Mouse (Mus musculus) stomach, postnatal 0 days (tissue): Measurements from ENCODE around the gene Rpusd1. TPM values are rescaled to one million over a fixed set of nuclear protein-coding genes. Genes with fewer than 3 reads are reported as not detected.

ENCODE experiments used
- ATAC-seq: fragments of 200-750 bp; cut with Nextera tagmentation; 2 replicates; pipeline ENCODE4 v1.8.0; 2017; ENCODE audit not compliant: low FRiP score, low TSS enrichment
- DNase-seq: peaks from one replicate; pipeline ENCODE4 v3.0.0-alpha.2; 2016; ENCODE audit warnings: low spot score
- H3K27ac ChIP-seq: fragments of 300-500 bp; sonication (generic); replicated peaks from 2 replicates; pipeline ENCODE4 v1.5.1; 2014; ENCODE audit warnings: mild to moderate bottlenecking, control low read depth
- H3K27me3 ChIP-seq: fragments of 300-500 bp; sonication (generic); 2 replicates; pipeline ENCODE4 v1.6.1; 2014; ENCODE audit warnings: low read length; ENCODE audit not compliant: control insufficient read depth, insufficient read depth
- H3K36me3 ChIP-seq: fragments of 300-500 bp; sonication (generic); 2 replicates; pipeline ENCODE4 v1.6.1; 2014; ENCODE audit warnings: low read length, mixed read lengths; ENCODE audit not compliant: control insufficient read depth, insufficient read depth
- H3K4me1 ChIP-seq: fragments of 300-500 bp; sonication (generic); replicated peaks from 2 replicates; pipeline ENCODE4 v1.6.1; 2014; ENCODE audit warnings: antibody characterized with exemption; ENCODE audit not compliant: control insufficient read depth, insufficient read depth
- H3K4me2 ChIP-seq: fragments of 300-500 bp; sonication (generic); replicated peaks from 2 replicates; pipeline ENCODE4 v1.6.1; 2014; ENCODE audit warnings: low read depth, mild to moderate bottlenecking, control low read depth, moderate library complexity
- H3K4me3 ChIP-seq: fragments of 300-500 bp; sonication (generic); 2 replicates; pipeline ENCODE4 v1.5.1; 2014; ENCODE audit warnings: low read depth, low read length, control low read depth
- H3K9ac ChIP-seq: fragments of 300-500 bp; sonication (generic); 2 replicates; pipeline ENCODE4 v1.6.1; 2014; ENCODE audit warnings: mild to moderate bottlenecking, low read length, control low read depth, mixed read lengths
- H3K9me3 ChIP-seq: fragments of 300-500 bp; sonication (generic); 2 replicates; pipeline ENCODE4 v1.6.1; 2016; ENCODE audit warnings: low read length; ENCODE audit not compliant: control insufficient read depth
- CTCF ChIP-seq: IDR thresholded peaks from 2 replicates; pipeline ENCODE4 v1.5.1; 2016; ENCODE audit warnings: antibody characterized with exemption, low read depth, mild to moderate bottlenecking, moderate library complexity
- EP300 ChIP-seq: optimal IDR thresholded peaks from 2 replicates; pipeline ENCODE3; 2016; ENCODE audit warnings: antibody characterized with exemption
- WGBS: fragments of 180-500 bp; shearing (Covaris S2); extraction: QIAGEN DNeasy Blood & Tissue Kit; methylation state at CpG from one replicate; pipeline ENCODE4 v1.1.7; 2014; 5-methylcytosine and 5-hydroxymethylcytosine counted together
- microRNA-seq: library from miRNA; unstranded; fragments of <30 nt; microRNA quantifications from one replicate; pipeline ENCODE4, GENCODE M21; 2016
- polyA plus RNA-seq: library from polyadenylated mRNA; unstranded; fragments of >200 nt; fragmentation: Nextera tagmentation; extraction: Ambion mirVana; gene quantifications from 2 replicates; pipeline ENCODE4 v1.2.1, GENCODE M21; 2015

Rpusd1 gene
- polyA plus RNA-seq, 1 experiment from 2014 or later, result 10.3 TPM

DNA sequence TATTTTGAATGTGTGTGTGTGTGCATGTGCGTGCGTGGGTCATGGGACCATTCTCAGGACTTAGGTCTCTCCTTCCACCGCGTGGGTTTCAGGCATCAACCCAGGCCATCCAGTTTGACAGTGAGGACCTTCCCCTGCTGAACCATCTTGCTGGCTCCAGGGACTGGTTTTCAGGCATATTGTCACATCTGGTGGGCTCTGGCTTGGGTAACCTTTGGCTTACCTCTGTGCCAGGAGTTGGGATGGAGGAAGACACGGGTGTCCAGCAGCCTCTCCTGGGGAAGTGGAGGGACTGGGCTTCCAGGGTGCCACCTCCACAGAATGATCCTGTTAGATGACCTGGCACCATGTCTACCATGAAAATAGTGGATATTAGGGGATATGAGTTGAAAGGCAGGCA lies 50.5 kb downstream of the Rpusd1 start:
- DNase-seq, result no peak
- Histone ChIP-seq H3K9me3 (no peaks in the 10 kb centered on the region), H3K27ac (no peak overlapping the region), H3K4me1 (peaks cover 3% of the 10 kb centered on the region), H3K4me3 (no peak overlapping the region), H3K36me3 (peaks cover 5% of the 10 kb centered on the region; the same call in 1 of the 2 replicates), H3K9ac (no peak overlapping the region), H3K27me3 (no peaks in the 10 kb centered on the region), H3K4me2 (no peak overlapping the region)
- no peak for TF ChIP-seq CTCF
- no peak for TF ChIP-seq EP300
- 91% methylated on average over 5 of the region's 5 CpGs for WGBS
- no peak for ATAC-seq

Small RNAs within 50 kb of the gene (microRNA-seq; reads per million reads assigned to microRNA genes)
- gene Gm25083, result not detected
- not detected for gene Mir6966

Other genes starting within 250 kb of the Rpusd1 start
- gene Sstr5, start 230.4 kb upstream of the Rpusd1 start, polyA plus RNA-seq, result 0.06 and 0.16 TPM in 2 replicates
- gene Sox8, start 157.0 kb upstream of the Rpusd1 start, polyA plus RNA-seq, result 1.4 and 1.6 TPM in 2 replicates
- 16.3 and 17.7 TPM in 2 replicates for gene Lmf1, start 148.6 kb upstream of the Rpusd1 start, polyA plus RNA-seq
- 1.4 and 1.7 TPM in 2 replicates for gene Gng13, start 10.5 kb upstream of the Rpusd1 start, polyA plus RNA-seq
- gene Chtf18, start 251 bp upstream of the Rpusd1 start, polyA plus RNA-seq, result 4.2 and 5.4 TPM in 2 replicates
- gene Mslnl, start 8.4 kb downstream of the Rpusd1 start, polyA plus RNA-seq, result 0.05 and 0.10 TPM in 2 replicates
- 54.8 and 70.6 TPM in 2 replicates for gene Msln, start 26.7 kb downstream of the Rpusd1 start, polyA plus RNA-seq
- gene Narfl, start 46.1 kb downstream of the Rpusd1 start, polyA plus RNA-seq, result 19.1 and 20.9 TPM in 2 replicates
- gene Haghl, start 58.0 kb downstream of the Rpusd1 start, polyA plus RNA-seq, result 37.5 and 40.2 TPM in 2 replicates
- 0.23 and 0.24 TPM in 2 replicates for gene Ccdc78, start 58.9 kb downstream of the Rpusd1 start, polyA plus RNA-seq
- 91.0 and 94.7 TPM in 2 replicates for gene Fam173a, start 65.2 kb downstream of the Rpusd1 start, polyA plus RNA-seq
- gene AC134908.4, start 68.0 kb downstream of the Rpusd1 start, polyA plus RNA-seq, result 0.65 TPM in 1 of 2 replicates, not detected in the other
- gene Metrn, start 69.5 kb downstream of the Rpusd1 start, polyA plus RNA-seq, result 18.7 and 19.0 TPM in 2 replicates
- gene Fbxl16, start 81.4 kb downstream of the Rpusd1 start, polyA plus RNA-seq, result 1.3 and 1.9 TPM in 2 replicates
- gene Wdr24, start 96.0 kb downstream of the Rpusd1 start, polyA plus RNA-seq, result 10.8 and 12.5 TPM in 2 replicates
- 29.7 and 31.5 TPM in 2 replicates for gene Jmjd8, start 101.2 kb downstream of the Rpusd1 start, polyA plus RNA-seq
- gene Stub1, start 105.7 kb downstream of the Rpusd1 start, polyA plus RNA-seq, result 215 and 224 TPM in 2 replicates
- gene Rhbdl1, start 109.6 kb downstream of the Rpusd1 start, polyA plus RNA-seq, result 3.1 and 4.3 TPM in 2 replicates
- gene Gm20683, start 114.1 kb downstream of the Rpusd1 start, polyA plus RNA-seq, result 1.8 and 2.3 TPM in 2 replicates
- 10.7 and 13.2 TPM in 2 replicates for gene Rhot2, start 117.2 kb downstream of the Rpusd1 start, polyA plus RNA-seq
- 4.1 and 4.2 TPM in 2 replicates for gene Wdr90, start 133.8 kb downstream of the Rpusd1 start, polyA plus RNA-seq
- 52.4 and 59.9 TPM in 2 replicates for gene Mcrip2, start 141.1 kb downstream of the Rpusd1 start, polyA plus RNA-seq
- gene Mettl26, start 147.4 kb downstream of the Rpusd1 start, polyA plus RNA-seq, result 52.9 and 54.1 TPM in 2 replicates
- 0.35 and 0.38 TPM in 2 replicates for gene Wfikkn1, start 153.2 kb downstream of the Rpusd1 start, polyA plus RNA-seq
- gene Rab40c, start 192.1 kb downstream of the Rpusd1 start, polyA plus RNA-seq, result 20.2 TPM in 2 replicates
- 25.4 and 29.9 TPM in 2 replicates for gene Pigq, start 217.3 kb downstream of the Rpusd1 start, polyA plus RNA-seq
- gene Nhlrc4, start 217.3 kb downstream of the Rpusd1 start, polyA plus RNA-seq, result not detected in 2 replicates
- gene A930017K11Rik, start 224.9 kb downstream of the Rpusd1 start, polyA plus RNA-seq, result 0.06 TPM in 1 of 2 replicates, not detected in the other